Mouse (Mus musculus) lung, embryonic 16.5 days (tissue): ENCODE data around the gene Ripply2. TPM values are rescaled to one million over a fixed set of nuclear protein-coding genes. Genes with fewer than 3 reads are reported as not detected.

Experiments
- ATAC-seq: fragments of 200-750 bp; cut with Nextera tagmentation; 2 replicates; pipeline ENCODE4 v1.8.0; 2017; ENCODE audit warnings: low read depth, mild to moderate bottlenecking, moderate library complexity
- H3K27ac ChIP-seq: fragments of 300-500 bp; sonication (generic); 2 replicates; pipeline ENCODE4 v1.5.1; 2014; ENCODE audit warnings: mild to moderate bottlenecking, control low read depth, low read length
- H3K27me3 ChIP-seq: fragments of 300-500 bp; sonication (generic); 2 replicates; pipeline ENCODE4 v1.6.1; 2014; ENCODE audit warnings: low read depth, low read length, mixed read lengths; ENCODE audit not compliant: control insufficient read depth, insufficient read depth
- H3K36me3 ChIP-seq: fragments of 300-500 bp; sonication (generic); 2 replicates; pipeline ENCODE4 v1.6.1; 2014; ENCODE audit warnings: low read length; ENCODE audit not compliant: control insufficient read depth, insufficient read depth
- H3K4me1 ChIP-seq: fragments of 300-500 bp; sonication (generic); replicated peaks from 2 replicates; pipeline ENCODE4 v1.6.1; 2014; ENCODE audit warnings: low read length, mixed read lengths; ENCODE audit not compliant: control insufficient read depth, insufficient read depth
- H3K4me2 ChIP-seq: fragments of 300-500 bp; sonication (generic); 2 replicates; pipeline ENCODE4 v1.6.1; 2014; ENCODE audit warnings: low read depth, low read length, control low read depth
- H3K4me3 ChIP-seq: fragments of 300-500 bp; sonication (generic); 2 replicates; pipeline ENCODE4 v1.5.1; 2014; ENCODE audit warnings: mild to moderate bottlenecking, low read length, control low read depth
- H3K9ac ChIP-seq: fragments of 300-500 bp; sonication (generic); 2 replicates; pipeline ENCODE4 v1.6.1; 2014; ENCODE audit warnings: low read length, control low read depth
- H3K9me3 ChIP-seq: fragments of 300-500 bp; sonication (generic); 2 replicates; pipeline ENCODE4 v1.6.1; 2016; ENCODE audit warnings: low read length; ENCODE audit not compliant: control insufficient read depth
- WGBS: fragments of 180-500 bp; shearing (Covaris S2); extraction: QIAGEN DNeasy Blood & Tissue Kit; methylation state at CpG from one replicate; pipeline ENCODE4 v1.1.7; 2014; 5-methylcytosine and 5-hydroxymethylcytosine counted together
- polyA plus RNA-seq: library from polyadenylated mRNA; unstranded; fragments of >200 nt; fragmentation: Nextera tagmentation; extraction: Ambion mirVana; gene quantifications from 2 replicates; pipeline ENCODE4 v1.2.1, GENCODE M21; 2015

Gene Ripply2
- polyA plus RNA-seq, 1 experiment from 2014 or later: not detected

- Histone ChIP-seq H3K9ac (no peak overlapping the region), H3K4me1 (no peaks in the 10 kb centered on the region), H3K27me3 (peaks cover under 1% of the 10 kb centered on the region), H3K36me3 (no peaks in the 10 kb centered on the region), H3K27ac (no peak overlapping the region), H3K4me3 (no peak overlapping the region), H3K9me3 (no peaks in the 10 kb centered on the region), H3K4me2 (no peak overlapping the region)
- 91% methylated on average over 1 of the region's 1 CpGs for WGBS
- ATAC-seq: no peak
These were observed 6.4 kb upstream of the Ripply2 start for GRCm38 (mm10) chr9:87008919-87009318.

DNA sequence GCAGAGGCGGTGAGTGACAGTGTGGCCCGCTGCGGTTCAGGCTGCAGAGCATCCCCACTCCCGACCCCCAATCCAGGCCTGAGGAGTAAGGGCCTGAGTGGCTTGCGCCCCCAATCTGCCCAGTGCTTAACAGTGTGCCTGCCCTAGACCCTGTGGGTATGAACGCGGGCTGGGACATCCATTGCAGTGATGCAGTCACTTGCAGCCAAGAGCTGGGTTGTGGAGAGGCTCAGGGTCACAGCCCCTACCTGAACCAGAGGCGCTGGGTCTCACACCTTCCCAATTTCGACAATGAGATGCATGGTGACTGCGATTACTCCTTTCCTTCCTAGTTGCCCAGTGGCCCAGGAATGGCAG lies 579 bp downstream of the Ripply2 start:
- 4% methylated on average over 10 of the region's 10 CpGs for WGBS
- Histone ChIP-seq H3K27ac (no peak overlapping the region), H3K27me3 (peaks cover 30% of the 10 kb centered on the region), H3K9ac (no peak overlapping the region), H3K4me1 (peaks cover 7% of the 10 kb centered on the region), H3K9me3 (no peaks in the 10 kb centered on the region), H3K4me3 (peak overlapping the region; percentile 50), H3K36me3 (no peaks in the 10 kb centered on the region), H3K4me2 (peak overlapping the region; percentile 77)
- ATAC-seq: no peak

DNA sequence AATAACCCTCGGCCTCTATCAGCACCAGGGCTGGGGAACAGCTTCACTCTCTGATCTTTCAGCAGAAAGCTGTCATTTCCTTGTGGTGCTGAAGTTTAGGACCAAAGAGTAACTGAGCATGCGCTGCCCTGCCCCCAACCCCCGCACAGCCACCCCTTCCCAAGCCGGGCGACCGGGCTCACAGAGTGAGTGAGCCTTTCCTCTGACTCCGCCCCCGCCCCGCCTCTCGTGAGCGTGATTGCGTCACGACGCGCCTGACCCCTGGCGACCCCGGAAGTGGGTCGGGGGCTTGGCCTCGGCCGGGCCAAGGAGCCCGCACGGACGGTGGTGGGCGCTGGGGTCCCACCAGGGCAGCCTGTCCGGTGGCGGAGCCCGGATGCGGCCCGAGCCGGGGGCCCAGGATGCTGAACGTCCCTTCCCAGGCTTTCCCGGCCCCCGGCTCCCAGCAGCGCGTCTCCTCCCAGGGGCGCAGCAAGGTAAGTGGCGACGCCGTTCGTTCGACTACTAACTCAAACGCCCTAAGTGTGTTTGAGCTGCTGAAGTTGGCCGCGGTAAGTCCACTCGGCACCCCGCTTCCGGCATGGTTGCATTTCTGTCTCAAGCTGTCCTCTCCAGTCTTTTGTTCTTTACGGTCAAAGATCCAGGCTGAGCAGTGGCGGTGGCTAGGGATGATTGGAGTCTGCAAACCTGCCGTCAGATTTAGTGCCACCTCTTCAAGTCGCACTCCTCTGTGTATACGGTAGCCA lies 6.6 kb downstream of the Ripply2 start, which contains the start of gene Cyb5r4:
TSS of gene Cyb5r4 (plus strand) at position 237 of the 746 bp plus-strand sequence.
- peak within 1 kb of the TSS; percentile 56 for H3K27ac ChIP-seq
- H3K4me3 ChIP-seq: peak within 1 kb of the TSS; percentile 75
- peaks cover 7% of the 10 kb centered on the region for H3K4me1 ChIP-seq
- H3K9me3 ChIP-seq: no peaks in the 10 kb centered on the region
- H3K36me3 ChIP-seq: no peaks in the 10 kb centered on the region
- WGBS: under 1% methylated on average over 52 of the region's 52 CpGs
- peak; percentile 100 for ATAC-seq
- peaks cover 3% of the 10 kb centered on the region; the same call in 1 of the 2 replicates for H3K27me3 ChIP-seq
- H3K9ac ChIP-seq: peak within 1 kb of the TSS; percentile 80
- H3K4me2 ChIP-seq: peak within 1 kb of the TSS; percentile 74

- 60% methylated on average over 6 of the region's 6 CpGs for WGBS
- no peak overlapping the region for H3K9ac ChIP-seq
These were observed 10.4 kb downstream of the Ripply2 start for GRCm38 (mm10) chr9:87025764-87026163.

DNA sequence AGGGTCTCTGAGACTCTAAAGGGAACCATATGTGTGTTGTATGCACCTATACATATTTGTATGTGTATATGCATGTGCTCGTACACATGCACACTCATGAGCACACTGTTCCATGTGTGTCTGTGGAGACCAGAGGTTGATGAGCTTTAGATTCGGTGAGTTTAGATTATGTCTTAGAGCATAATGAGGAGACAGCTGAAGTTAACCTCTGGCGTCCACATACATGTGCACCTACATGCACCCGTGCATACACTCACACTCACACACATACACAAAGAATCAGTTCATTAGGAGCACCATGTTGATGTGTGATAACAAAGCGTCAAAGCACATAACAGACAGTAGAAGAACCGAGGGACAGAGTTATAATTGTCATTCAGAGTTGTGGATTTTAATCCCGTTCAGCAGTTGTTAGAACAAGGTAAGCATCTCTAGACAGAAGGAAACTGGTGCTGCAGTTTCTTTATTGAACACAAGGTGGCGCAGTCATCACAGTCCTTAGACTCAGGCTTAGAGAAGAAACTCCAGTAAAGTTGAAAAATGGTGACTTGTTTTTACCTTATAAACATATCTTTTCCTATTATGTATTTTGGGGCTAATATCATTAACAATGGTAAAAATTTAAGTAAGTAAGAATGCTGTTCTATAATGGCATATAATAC lies 12.2 kb downstream of the Ripply2 start:
- ATAC-seq: no peak
- H3K36me3 ChIP-seq: no peaks in the 10 kb centered on the region
- H3K9me3 ChIP-seq: no peaks in the 10 kb centered on the region
- no peaks in the 10 kb centered on the region for H3K27me3 ChIP-seq
- H3K4me3 ChIP-seq: no peak overlapping the region
- WGBS: 38% methylated on average over 8 of the region's 8 CpGs
- no peak overlapping the region for H3K4me2 ChIP-seq
- H3K4me1 ChIP-seq: peaks cover 4% of the 10 kb centered on the region
- H3K9ac ChIP-seq: no peak overlapping the region
- H3K27ac ChIP-seq: no peak overlapping the region

More at GRCm38 (mm10) chr9:87025764-87026163, 10.4 kb downstream of the Ripply2 start:
- peaks cover 7% of the 10 kb centered on the region for H3K4me1 ChIP-seq
- no peaks in the 10 kb centered on the region for H3K9me3 ChIP-seq
- H3K27ac ChIP-seq: no peak overlapping the region
- no peaks in the 10 kb centered on the region for H3K36me3 ChIP-seq
- H3K4me2 ChIP-seq: no peak overlapping the region
- H3K4me3 ChIP-seq: no peak overlapping the region
- H3K27me3 ChIP-seq: no peaks in the 10 kb centered on the region
- no peak for ATAC-seq

DNA sequence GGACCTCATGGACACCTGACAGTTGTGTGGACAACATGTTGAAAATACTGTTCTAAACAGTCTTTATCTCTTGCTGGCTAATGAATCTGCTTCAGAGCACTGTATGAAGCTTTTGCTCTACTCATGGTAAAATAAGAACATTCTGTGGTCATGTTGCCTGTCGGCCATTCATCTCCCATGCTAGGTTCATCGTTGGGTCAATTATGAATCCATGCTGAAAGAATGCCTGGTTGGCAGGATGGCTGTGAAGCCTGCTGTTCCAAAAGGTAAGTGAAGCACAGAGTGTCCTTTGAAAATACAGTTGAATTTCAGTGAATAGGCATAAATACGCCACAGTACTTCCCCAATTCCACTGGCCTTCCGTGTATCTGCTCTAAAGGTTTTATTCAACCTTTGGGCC lies 16.9 kb downstream of the Ripply2 start:
- Histone ChIP-seq H3K4me1 (no peaks in the 10 kb centered on the region), H3K4me2 (no peak overlapping the region), H3K36me3 (no peaks in the 10 kb centered on the region), H3K9ac (no peak overlapping the region), H3K27me3 (no peaks in the 10 kb centered on the region), H3K27ac (no peak overlapping the region), H3K4me3 (no peak overlapping the region), H3K9me3 (no peaks in the 10 kb centered on the region)
- ATAC-seq: no peak
- 84% methylated on average over 4 of the region's 4 CpGs for WGBS

DNA sequence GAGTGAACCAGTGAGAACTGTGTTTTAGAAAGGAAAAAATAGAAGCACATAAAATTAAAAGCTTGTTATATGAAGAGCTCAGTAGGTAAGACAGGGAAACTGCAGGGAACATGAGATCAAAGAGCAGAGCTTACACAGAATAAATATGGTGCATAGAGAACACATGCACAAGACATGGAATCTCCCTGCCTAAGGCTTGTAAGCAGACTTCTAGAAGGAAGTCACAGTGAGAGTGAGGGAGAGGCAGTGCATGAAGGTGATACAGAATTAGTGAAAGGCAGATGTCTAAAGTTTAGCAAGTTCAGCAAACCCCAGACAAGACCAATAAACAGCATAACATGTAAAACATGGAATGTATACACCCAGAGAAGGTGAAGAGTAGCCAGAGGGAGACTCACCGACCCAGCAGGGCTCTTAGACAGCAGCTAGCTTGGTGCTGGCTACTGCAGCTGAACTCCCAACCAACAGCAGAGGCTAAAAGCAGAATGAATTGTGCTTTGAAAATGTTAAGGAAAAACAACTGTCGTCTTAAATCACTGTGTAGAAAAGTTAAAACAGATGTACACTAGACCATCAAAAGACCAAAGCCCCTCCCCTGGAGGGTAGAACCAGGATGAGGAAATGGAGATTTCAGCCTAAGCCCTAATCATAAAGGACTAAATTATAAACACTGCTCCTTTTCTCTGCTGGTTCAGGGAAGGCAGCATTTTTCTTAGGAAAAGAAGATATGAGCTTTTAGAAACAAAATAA lies 19.7 kb downstream of the Ripply2 start:
- H3K9me3 ChIP-seq: no peaks in the 10 kb centered on the region
- H3K27ac ChIP-seq: no peak overlapping the region
- no peaks in the 10 kb centered on the region for H3K4me1 ChIP-seq
- H3K9ac ChIP-seq: no peak overlapping the region
- ATAC-seq: no peak
- WGBS: 65% methylated on average over 2 of the region's 2 CpGs
- no peak overlapping the region for H3K4me2 ChIP-seq
- no peaks in the 10 kb centered on the region for H3K36me3 ChIP-seq
- no peak overlapping the region for H3K4me3 ChIP-seq
- no peaks in the 10 kb centered on the region for H3K27me3 ChIP-seq

GRCm38 (mm10) chr9:87049425-87049824 lies 34.1 kb downstream of the Ripply2 start:
- 75% methylated on average over 4 of the region's 4 CpGs for WGBS
- no peaks in the 10 kb centered on the region for H3K4me1 ChIP-seq
- no peaks in the 10 kb centered on the region for H3K27me3 ChIP-seq
- H3K9ac ChIP-seq: no peak overlapping the region
- H3K9me3 ChIP-seq: no peaks in the 10 kb centered on the region
- ATAC-seq: no peak
- H3K4me3 ChIP-seq: no peak overlapping the region
- H3K27ac ChIP-seq: no peak overlapping the region
- H3K4me2 ChIP-seq: no peak overlapping the region
- peaks cover 4% of the 10 kb centered on the region; the same call in 1 of the 2 replicates for H3K36me3 ChIP-seq
